Mouse (Mus musculus): ENCODE data around the gene Cluap1.
A peak's percentile ranks its signal among the peaks of the same experiment; 100 is the strongest.
"Not testable (repeated sequence)": the region's sequence is repeated elsewhere in the genome, so short reads cannot be mapped to it uniquely, and the experiment has no call there.

Gene Cluap1

DNA sequence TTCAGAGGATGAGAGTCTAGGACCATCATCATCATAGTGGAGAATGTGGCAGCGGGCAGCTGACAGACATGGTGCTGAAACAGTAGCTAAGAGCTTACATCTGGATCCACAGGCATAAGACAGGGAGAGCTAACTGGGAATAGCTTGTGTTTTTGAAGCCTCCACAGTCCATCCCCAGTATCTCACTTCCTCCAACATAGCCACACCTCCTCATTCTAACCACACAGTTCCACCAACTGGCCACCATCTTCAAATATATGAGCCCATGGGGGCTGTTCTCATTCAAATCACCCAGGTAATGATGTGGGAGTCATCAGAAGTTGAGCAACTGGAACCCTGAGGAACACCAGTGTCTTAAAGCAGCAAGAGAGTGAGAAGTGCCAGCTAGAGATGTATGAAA, 42.5 kb downstream of the Cluap1 start:
- DNase-seq, result no peak

DNA sequence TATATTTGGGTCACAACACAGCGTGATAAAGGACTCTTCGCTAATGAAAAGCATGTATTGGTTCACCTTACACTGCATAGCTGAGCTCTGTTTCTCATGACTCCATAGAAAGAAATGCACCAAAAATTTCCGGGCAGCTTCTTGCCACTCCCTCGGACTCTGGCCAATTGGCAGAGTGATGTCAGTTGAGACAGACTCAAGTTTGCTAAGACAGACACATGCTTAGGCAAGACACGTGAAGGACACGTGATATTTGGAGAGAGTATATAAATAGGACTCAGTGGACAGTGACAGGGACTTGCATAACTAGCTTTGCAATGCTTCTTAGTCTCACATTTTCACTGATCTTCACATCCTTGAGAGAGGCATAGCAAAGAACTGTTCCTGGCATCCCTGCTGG, 47.8 kb downstream of the Cluap1 start:
- DNase-seq, result peak; percentile 36

DNA sequence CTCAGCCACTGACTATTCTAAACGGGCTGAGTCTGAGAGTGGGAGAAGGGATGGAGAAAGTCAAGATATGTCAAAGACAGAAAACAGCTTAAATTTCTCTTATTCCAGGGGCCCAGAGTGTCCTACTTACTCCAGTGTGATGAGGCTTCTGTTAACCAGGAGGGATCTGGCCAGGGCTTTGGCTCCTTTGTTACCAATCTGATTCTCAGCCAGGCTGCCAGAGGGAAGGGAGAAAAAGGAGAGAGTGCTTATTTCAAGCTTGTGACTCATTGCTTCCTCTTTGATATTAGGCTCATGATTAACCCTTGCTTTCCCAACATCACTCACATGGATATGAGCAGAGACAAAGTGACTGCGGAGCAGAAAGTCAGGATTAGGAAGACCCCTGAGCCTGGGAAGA, 50.7 kb downstream of the Cluap1 start:
- DNase-seq, result no peak

DNA sequence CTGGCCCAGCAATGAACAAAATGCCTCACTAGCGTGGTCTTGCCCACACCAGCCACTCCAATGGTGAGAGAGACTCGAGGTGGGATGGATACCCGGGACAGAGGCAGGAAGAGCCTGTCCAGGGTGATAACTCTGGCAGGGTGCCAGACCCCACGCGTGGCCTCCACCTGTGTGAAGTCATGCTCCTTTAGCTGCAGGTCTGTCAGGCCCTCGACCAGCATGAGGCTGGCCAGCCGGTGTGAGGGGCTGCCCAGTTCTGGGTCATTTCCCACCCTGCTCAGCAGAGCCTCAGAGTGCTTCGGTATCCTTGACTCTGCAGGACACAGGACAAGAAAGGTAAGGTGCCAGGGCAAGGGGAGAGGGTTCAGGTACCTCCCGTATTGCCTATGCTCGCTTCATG, 56.4 kb downstream of the Cluap1 start:
- no peak for DNase-seq

DNA sequence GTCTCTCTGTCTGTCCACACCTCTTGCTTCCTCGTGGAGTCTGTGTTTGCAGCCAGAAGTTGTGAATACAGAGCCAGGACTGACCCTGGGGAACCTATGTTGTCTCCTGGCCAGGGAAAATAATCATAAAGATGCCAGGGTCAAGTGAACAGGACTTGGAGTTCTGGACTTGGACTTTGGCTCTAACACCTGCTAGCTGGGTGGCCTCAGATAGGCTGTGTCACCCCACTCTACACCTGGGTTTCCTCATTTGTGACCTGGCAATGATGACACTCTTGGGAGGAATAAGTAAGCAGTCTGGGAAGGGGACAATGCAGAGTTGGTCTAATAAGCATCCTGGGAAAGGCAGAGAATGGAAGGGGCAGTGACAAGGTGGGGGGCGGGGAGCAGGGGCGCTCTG, 56.9 kb downstream of the Cluap1 start:
- DNase-seq, result no peak

DNA sequence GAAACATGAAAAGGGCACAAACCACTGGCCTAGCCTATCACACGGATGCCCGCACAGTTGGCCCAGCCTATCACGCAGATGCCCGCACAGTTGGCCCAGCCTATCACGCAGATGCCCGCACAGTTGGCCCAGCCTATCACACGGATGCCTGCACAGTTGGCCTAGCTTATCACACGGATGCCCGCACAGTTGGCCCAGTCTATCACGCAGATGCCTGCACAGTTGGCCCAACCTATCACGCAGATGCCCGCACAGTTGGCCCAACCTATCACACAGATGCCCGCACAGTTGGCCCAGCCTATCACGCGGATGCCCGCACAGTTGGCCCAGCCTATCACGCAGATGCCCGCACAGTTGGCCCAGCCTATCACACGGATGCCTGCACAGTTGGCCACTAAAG, 65.9 kb downstream of the Cluap1 start:
- not testable (repeated sequence) for DNase-seq

DNA sequence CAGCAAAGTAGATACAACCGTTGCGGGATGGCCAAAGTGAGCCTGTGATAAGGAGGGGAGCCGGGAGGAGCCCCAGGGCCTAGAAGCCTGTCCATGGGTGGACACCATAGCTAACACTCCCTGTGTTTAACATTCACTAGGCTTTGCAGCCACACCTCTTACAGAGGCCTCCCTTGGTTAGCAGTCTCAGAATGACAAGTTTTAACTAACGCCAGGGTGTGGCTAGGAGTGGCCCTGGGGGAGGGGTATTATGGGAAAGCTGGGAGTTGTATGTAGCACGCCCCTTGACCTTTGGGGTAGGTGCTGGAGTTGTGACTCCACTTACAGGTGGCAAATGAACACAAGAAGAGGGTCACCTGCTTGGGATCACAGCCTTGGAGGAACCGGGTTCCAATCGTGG, 67.1 kb downstream of the Cluap1 start:
- DNase-seq, result no peak

DNA sequence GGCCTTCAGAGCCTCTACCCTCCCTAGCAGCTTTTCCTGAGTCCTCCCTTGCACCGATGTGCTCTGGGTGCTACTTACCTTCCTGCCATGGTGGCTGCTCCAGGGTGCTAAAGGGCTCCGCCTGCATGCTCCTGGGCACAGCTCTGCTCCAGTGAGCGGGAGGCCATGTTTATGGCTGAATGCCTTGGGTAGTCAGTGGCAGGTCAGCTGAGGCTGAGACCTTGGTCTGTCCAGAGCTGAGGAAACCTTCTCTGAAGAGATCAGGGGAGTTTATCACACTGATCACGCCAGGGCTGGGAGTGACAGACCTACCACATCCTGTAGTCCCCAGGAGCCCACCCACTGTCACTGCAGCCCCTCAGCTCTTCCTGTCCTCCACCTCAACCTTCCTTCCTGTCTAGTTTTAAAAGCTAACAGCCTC, 67.7 kb downstream of the Cluap1 start, which contains the start of gene Nlrc3:
Gene Nlrc3 (minus strand): TSS at position 382 of the 421 bp plus-strand sequence.
- DNase-seq, result peak; percentile 32

DNA sequence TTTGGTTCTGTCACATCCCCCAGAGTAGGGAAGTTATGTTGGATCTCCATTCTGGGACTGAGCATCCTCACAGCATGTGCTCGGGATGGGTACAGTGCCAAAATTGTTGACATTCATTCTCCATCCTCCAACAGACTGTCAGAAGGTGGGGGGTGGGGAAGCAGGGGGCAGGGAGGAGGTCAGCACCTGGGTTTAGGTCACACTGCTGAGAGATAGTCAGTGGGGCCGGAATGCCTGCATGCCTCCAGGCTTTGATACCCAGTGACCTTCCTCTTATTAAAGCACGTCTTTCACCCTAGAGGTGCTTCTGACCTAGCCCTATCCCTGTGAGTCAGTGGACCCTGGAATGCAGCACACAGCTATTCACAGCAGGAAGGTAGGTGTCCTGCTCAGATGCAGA, 68.1 kb downstream of the Cluap1 start:
- DNase-seq, result no peak

DNA sequence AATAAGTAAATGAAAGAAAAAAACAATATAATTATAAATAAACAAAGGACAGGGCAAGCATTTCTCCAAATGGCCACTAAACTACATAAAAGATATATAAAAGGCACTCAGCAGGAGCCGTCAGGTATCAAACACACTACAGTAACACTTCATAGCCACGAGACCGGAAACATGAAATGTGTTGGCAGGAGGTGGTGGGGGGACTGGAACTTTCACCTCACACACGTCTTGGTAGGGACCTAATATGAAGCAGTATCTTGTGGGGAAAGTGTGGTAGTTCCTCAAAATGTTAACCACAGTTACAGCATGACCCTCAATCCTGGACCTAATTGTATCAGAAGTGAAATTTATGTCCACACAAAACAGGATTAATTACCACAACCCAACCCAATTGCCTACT, 73.6 kb downstream of the Cluap1 start:
- DNase-seq, result no peak

DNA sequence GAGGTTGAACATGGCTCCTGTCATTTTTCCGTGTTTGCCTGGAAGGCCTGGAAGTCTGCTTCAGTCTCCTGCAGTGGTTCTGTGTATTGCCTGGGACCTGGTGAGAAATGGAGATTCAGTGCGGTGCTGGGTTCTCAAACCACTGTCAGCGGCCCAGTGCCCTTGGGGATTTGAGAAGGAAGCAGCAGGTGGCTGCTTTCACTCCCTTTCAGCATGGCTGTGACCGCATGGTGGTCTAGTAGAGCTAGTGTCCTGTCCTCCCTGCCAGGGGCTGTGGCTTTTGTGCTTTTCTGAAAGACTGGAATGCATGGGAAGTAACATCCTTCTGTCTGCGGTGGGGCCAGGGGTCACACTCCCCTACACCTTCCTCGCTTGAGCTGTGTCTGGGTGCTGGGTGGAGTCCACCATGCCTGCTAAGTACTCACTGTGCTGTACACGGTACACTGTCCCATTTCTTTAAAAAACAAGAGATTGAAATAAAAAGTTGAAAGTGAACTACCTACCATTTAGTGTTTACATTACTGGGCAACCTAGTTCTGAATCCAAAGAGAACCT, 74.6 kb downstream of the Cluap1 start:
- DNase-seq, result no peak

DNA sequence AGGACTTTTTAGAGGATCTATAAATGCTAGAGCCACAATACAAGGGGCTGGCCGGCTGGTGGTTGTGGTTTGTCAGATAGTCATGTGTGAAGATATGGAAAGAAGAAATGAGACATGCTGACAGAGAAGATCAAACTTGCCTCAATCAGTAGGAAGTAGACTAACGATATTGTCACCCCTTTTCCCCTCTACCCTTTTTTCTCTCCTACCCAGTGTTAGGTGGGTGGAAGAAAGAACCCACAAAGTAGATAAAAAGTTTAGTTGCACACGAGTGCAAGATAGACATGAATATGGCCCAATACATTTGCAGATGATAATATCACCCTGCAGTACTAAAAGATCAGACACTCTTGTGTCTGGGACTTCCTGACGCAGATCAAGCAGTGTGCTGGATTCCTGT, 79.8 kb downstream of the Cluap1 start:
- DNase-seq, result no peak

Data from kidney, adult 11 months (tissue).